Mouse (Mus musculus): ENCODE data around the gene Vim.

DNA sequence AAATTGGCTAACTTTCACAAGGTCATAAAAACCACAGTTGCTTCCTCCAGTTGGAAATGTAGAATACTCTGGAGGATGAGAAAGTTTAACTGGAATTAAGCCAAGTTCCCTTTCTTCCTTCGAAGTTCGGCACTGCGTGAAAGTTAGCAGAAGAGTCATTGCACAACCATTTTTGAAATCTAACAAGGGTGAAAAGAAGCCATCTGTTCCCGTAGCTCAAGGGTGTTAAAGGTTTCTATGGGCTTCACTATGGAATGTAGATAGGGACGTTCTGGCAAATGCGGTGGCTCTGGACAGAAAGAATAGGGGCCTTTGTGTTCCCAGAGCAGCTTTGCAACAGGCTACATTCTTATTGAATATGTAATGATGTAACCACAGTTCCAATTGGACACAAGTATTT, 2.2 kb downstream of the Vim start:
- TF ChIP-seq TAL1 (IDR thresholded peaks at IDR 0.05; ENCODE audit: low read length) (no peak), GATA1 (IDR thresholded peaks at IDR 0.05; ENCODE audit: low read length) (no peak)
